Mouse (Mus musculus): ENCODE results near the gene Ifitm2.

DNA sequence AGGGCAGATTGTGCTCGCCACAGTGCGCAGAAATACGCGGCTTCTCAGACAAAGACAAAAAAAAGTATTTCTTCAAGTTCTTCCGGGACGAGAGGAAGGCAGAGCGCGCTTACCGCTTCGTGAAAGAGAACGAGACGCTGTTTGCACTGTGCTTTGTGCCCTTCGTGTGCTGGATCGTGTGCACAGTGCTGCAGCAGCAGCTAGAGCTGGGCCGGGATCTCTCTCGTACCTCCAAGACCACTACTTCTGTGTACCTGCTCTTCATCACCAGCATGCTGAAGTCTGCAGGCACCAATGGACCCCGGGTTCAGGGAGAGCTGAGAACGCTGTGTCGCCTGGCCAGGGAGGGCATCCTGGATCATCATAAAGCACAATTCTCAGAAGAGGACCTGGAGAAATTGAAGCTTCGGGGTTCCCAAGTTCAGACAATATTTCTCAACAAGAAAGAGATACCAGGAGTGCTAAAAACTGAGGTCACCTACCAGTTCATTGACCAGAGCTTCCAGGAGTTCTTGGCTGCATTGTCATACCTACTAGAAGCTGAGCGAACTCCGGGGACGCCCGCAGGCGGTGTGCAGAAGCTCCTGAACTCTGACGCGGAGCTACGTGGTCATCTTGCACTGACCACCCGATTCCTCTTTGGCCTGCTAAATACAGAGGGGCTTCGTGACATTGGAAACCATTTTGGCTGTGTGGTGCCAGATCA lies 32.6 kb downstream of the Ifitm2 start:
- no peak for TF ChIP-seq POLR2A (IDR thresholded peaks at IDR 0.05; ENCODE audit: control insufficient read depth, extremely low read depth, insufficient read depth, low read length, poor library complexity)
- no peak for TF ChIP-seq CTCF (IDR thresholded peaks at IDR 0.05; ENCODE audit: borderline replicate concordance, control insufficient read depth, extremely low read depth, insufficient read depth, low read length, poor library complexity)

Data from thymus, adult 2 months (tissue).